25 mouse cellular contexts compared by ENCODE assay signal in genomic region chr17:85698643-85699042, GRCm38 (mm10). TPM values are rescaled to one million over a fixed set of nuclear protein-coding genes. Genes with fewer than 3 reads are reported as not detected.
"Had no signal": no experiment of that assay in that cellular context is flagged by ENCODE, and none has a peak within 500 bp of the region (broad histone marks: within the 10 kb centered on the region; RNA-seq: fewer than 3 reads in every experiment).

No protein-coding gene starts in this region.

- H3K4me2 ChIP-seq: heart, embryonic 12.5 days; hindbrain, embryonic 12.5 days; hindbrain, embryonic 14.5 days; intestine, embryonic 15.5 days; limb, embryonic 13.5 days; limb, embryonic 15.5 days had no signal

- H3K9ac ChIP-seq: heart, embryonic 12.5 days; hindbrain, embryonic 12.5 days; hindbrain, embryonic 14.5 days; intestine, embryonic 15.5 days; limb, embryonic 13.5 days; limb, embryonic 15.5 days had no signal

- H3K9me3 ChIP-seq: heart, embryonic 10.5 days; intestine, embryonic 15.5 days; limb, embryonic 15.5 days had no signal

- H3K4me1 ChIP-seq: hindbrain, embryonic 10.5 days; hindbrain, embryonic 12.5 days; intestine, embryonic 15.5 days; limb, embryonic 13.5 days; limb, embryonic 15.5 days had no signal

- H3K4me3 ChIP-seq: heart, embryonic 10.5 days; heart, embryonic 12.5 days; hindbrain, embryonic 10.5 days; hindbrain, embryonic 12.5 days; intestine, embryonic 15.5 days; layer of hippocampus, adult 2 months; limb, embryonic 13.5 days; limb, embryonic 15.5 days had no signal

- H3K27ac ChIP-seq: heart, embryonic 10.5 days; hindbrain, embryonic 10.5 days; hindbrain, embryonic 12.5 days; hindbrain, embryonic 14.5 days; intestine, embryonic 15.5 days; layer of hippocampus, adult 2 months; limb, embryonic 13.5 days; limb, embryonic 15.5 days had no signal

- DNase-seq: gastrocnemius, postnatal 14 days; gastrocnemius, postnatal 36 days; heart, adult 18-20 months; heart, postnatal 10 days; heart, postnatal 4 days; kidney, adult 18-20 months; kidney, adult 8-10 months; kidney, postnatal 10 days; kidney, postnatal 25 days; kidney, postnatal 4 days; left cerebral cortex, postnatal 4 days had no signal

- H3K36me3 ChIP-seq: heart, embryonic 10.5 days; heart, embryonic 12.5 days; hindbrain, embryonic 10.5 days; hindbrain, embryonic 12.5 days; intestine, embryonic 15.5 days; limb, embryonic 13.5 days; limb, embryonic 15.5 days had no signal

- ATAC-seq: hindbrain, embryonic 16.5 days; inflammation-experienced regulatory T-cells, adult 6 months; intestine, embryonic 15.5 days; intestine, postnatal 0 days had no signal

RNA-seq across cellular contexts. Expression of gene Six2, which starts 10.6 kb away (rescaled TPM):
- total RNA-seq: liver, adult 2 months had no signal
- polyA plus RNA-seq: gonadal fat pad, adult 2 months; inflammation-experienced regulatory T-cells, adult 6 months; liver, adult 2 months had no signal
